Mouse (Mus musculus) spleen, adult 2 months (tissue): ENCODE results near the gene Txk. TPM values are rescaled to one million over a fixed set of nuclear protein-coding genes. Genes with fewer than 3 reads are reported as not detected.

Experiments
- DNase-seq, 2 experiments: peaks; one replicate each; pipeline versions ENCODE4 v3.0.0 to v3.0.0-alpha.2; 2012 to 2021; ENCODE audit warnings: low spot score in 2 of 2, low read depth in 1 of 2
- H3K27ac ChIP-seq: fragments of 200-500 bp; 2 replicates; pipeline ENCODE4 v1.5.1; 2012; ENCODE audit warnings: low read length, inconsistent platforms; ENCODE audit not compliant: insufficient read depth
- H3K27me3 ChIP-seq: fragments of 200-500 bp; 2 replicates; pipeline ENCODE4 v1.6.1; 2012; ENCODE audit warnings: mild to moderate bottlenecking, moderate library complexity, low read length, inconsistent platforms; ENCODE audit not compliant: control insufficient read depth, insufficient read depth
- H3K36me3 ChIP-seq: fragments of 200-500 bp; 2 replicates; pipeline ENCODE4 v1.6.1; 2012; ENCODE audit warnings: mild to moderate bottlenecking, low read length, inconsistent platforms; ENCODE audit not compliant: control insufficient read depth, insufficient read depth
- H3K4me1 ChIP-seq: fragments of 200-500 bp; 2 replicates; pipeline ENCODE4 v1.6.1; 2011; ENCODE audit warnings: inconsistent platforms; ENCODE audit not compliant: control insufficient read depth, insufficient read depth, insufficient read length
- H3K4me3 ChIP-seq: fragments of 200-500 bp; 2 replicates; pipeline ENCODE4 v1.5.1; 2011; ENCODE audit warnings: mild to moderate bottlenecking, inconsistent platforms; ENCODE audit not compliant: insufficient read depth, insufficient read length; ENCODE audit errors: extremely low read depth
- CTCF ChIP-seq: fragments of 200-500 bp; IDR thresholded peaks from 2 replicates; pipeline ENCODE4 v1.5.1; 2011; ENCODE audit warnings: mild to moderate bottlenecking, inconsistent platforms; ENCODE audit not compliant: insufficient read depth, insufficient read length, insufficient replicate concordance; ENCODE audit errors: extremely low read depth
- POLR2A ChIP-seq: fragments of 200-500 bp; IDR thresholded peaks from 2 replicates; pipeline ENCODE4 v1.6.1; 2011; ENCODE audit warnings: low read depth, low read length, inconsistent platforms
- WGBS: fragments of 180-500 bp; shearing (Covaris S2); methylation state at CpG from one replicate; pipeline ENCODE4 v1.1.7; 2018; 5-methylcytosine and 5-hydroxymethylcytosine counted together
- polyA plus RNA-seq: library from polyadenylated mRNA; depleted of rRNA; stranded (reverse); fragments of >200 nt; gene quantifications from 2 replicates; pipeline ENCODE4 v1.2.3, GENCODE M21; 2012; rRNA removed

Gene Txk
- 4.2 TPM in 2 replicates for polyA plus RNA-seq

GRCm38 (mm10) chr5:72752585-72752984 is at the start of gene Txk:
Txk (minus strand) TSS chr5:72752777.
- peaks cover 18% of the 10 kb centered on the region for H3K36me3 ChIP-seq

GRCm38 (mm10) chr5:72798563-72798962 is 46.0 kb upstream of the Txk start:
- peaks cover 36% of the 10 kb centered on the region for H3K4me1 ChIP-seq
- DNase-seq: no peak
- TF ChIP-seq CTCF (no peak), POLR2A (no peak)
- no peaks in the 10 kb centered on the region for H3K27me3 ChIP-seq
- H3K36me3 ChIP-seq: no peaks in the 10 kb centered on the region
- H3K4me3 ChIP-seq: no peak overlapping the region
- 85% methylated on average over 4 of the region's 4 CpGs for WGBS
- no peak overlapping the region for H3K27ac ChIP-seq

More at GRCm38 (mm10) chr5:72752585-72752984, at the start of gene Txk:
- 35% methylated on average over 5 of the region's 5 CpGs for WGBS
- H3K27me3 ChIP-seq: no peaks in the 10 kb centered on the region
- no peak for TF ChIP-seq CTCF
- TF ChIP-seq POLR2A: peak; percentile 79
- DNase-seq: peak; percentile 40 to 76
- peaks cover 12% of the 10 kb centered on the region for H3K4me1 ChIP-seq
- peak within 1 kb of the TSS; percentile 55 for H3K27ac ChIP-seq
- peak within 1 kb of the TSS; percentile 49 for H3K4me3 ChIP-seq

- no peaks in the 10 kb centered on the region for H3K27me3 ChIP-seq
- H3K27ac ChIP-seq: peak overlapping the region; percentile 82
- no peak for TF ChIP-seq POLR2A
- TF ChIP-seq CTCF: no peak
- peak overlapping the region; percentile 49; the same call in 1 of the 2 replicates for H3K4me3 ChIP-seq
- 5% methylated on average over 14 of the region's 14 CpGs for WGBS
- peaks cover 22% of the 10 kb centered on the region for H3K4me1 ChIP-seq
- peak in 1 of 2 experiments; percentile 47 for DNase-seq
- no peaks in the 10 kb centered on the region for H3K36me3 ChIP-seq
Measured at GRCm38 (mm10) chr5:72796186-72796613, 43.6 kb upstream of the Txk start.

DNA sequence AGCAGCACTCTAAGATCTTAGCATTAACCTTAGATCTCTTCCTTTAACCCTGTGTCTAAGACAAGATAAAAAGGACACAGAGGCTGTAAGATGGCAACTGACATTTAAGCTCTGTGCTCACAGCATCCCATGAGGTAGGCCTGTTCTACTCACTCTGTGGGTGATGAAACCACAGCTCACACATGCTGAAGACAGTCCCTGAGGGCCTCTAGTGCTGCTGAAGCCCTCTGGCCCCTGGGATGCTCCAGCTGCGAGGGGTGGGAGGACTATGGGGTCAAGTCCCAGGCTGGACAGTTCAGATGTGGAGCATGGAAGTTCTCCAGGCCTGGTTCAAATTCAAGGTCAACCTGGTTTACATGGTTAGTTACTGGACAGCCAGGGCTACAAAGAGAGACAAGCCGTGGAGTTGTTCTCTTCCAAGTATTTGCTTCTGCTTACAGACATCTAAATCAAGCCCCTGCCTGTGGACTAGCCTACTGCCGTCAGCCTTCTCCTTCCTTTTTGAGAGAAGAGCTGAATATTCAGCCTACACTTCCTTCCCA is 40.8 kb upstream of the Txk start:
- H3K4me3 ChIP-seq: no peak overlapping the region
- 39% methylated on average over 3 of the region's 3 CpGs for WGBS
- H3K27ac ChIP-seq: no peak overlapping the region; the same call in 1 of the 2 replicates
- no peaks in the 10 kb centered on the region for H3K27me3 ChIP-seq
- no peak for DNase-seq
- peaks cover 15% of the 10 kb centered on the region; the same call in 1 of the 2 replicates for H3K4me1 ChIP-seq
- TF ChIP-seq POLR2A: no peak
- no peak for TF ChIP-seq CTCF
- no peaks in the 10 kb centered on the region; the same call in 1 of the 2 replicates for H3K36me3 ChIP-seq

- WGBS: 67% methylated on average over 6 of the region's 6 CpGs
- peaks cover 13% of the 10 kb centered on the region; the same call in 1 of the 2 replicates for H3K4me1 ChIP-seq
- peaks cover 2% of the 10 kb centered on the region for H3K36me3 ChIP-seq
- DNase-seq: no peak
- H3K27me3 ChIP-seq: no peaks in the 10 kb centered on the region
- H3K4me3 ChIP-seq: no peak overlapping the region
- TF ChIP-seq POLR2A: no peak
- no peak for TF ChIP-seq CTCF
- H3K27ac ChIP-seq: no peak overlapping the region
Measured at GRCm38 (mm10) chr5:72791789-72792188, 39.2 kb upstream of the Txk start.

- no peak for DNase-seq
- H3K4me3 ChIP-seq: no peak overlapping the region
- TF ChIP-seq CTCF (no peak), POLR2A (no peak)
- no peaks in the 10 kb centered on the region for H3K27me3 ChIP-seq
- peaks cover 10% of the 10 kb centered on the region; the same call in 1 of the 2 replicates for H3K4me1 ChIP-seq
- no peak overlapping the region for H3K27ac ChIP-seq
- peaks cover 2% of the 10 kb centered on the region for H3K36me3 ChIP-seq
- 72% methylated on average over 4 of the region's 4 CpGs for WGBS
Measured at GRCm38 (mm10) chr5:72791386-72791785, 38.8 kb upstream of the Txk start.

DNA sequence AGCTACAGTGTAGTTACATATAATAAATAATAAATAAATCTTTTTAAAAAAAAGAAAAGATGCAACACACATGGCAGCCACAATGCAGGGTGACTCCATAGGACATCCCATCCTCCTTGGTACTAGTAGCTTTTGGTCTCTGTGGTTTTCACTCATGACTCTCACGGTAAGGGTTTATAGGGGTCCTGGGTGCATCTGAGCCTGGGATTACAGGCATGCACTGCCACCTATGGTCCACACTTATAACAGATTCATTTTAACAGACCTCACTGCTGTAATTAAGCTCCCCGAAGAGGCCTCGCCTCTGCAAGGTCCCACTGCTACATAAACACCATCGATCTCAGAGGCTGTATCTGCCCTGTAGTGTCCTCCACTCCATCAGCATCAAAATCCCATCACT is 32.9 kb upstream of the Txk start:
- H3K36me3 ChIP-seq: peaks cover 21% of the 10 kb centered on the region

More for the DNA sequence above, 32.9 kb upstream of the Txk start:
- no peak overlapping the region for H3K4me3 ChIP-seq
- 73% methylated on average over 4 of the region's 4 CpGs for whole genome bisulfite sequencing
- no peak for DNase-seq
- no peaks in the 10 kb centered on the region for H3K27me3 ChIP-seq
- TF ChIP-seq POLR2A (no peak), CTCF (0 out of 2 replicates have a peak, but pooled peaks have one; percentile 7)
- no peak overlapping the region for H3K27ac ChIP-seq
- H3K4me1 ChIP-seq: no peaks in the 10 kb centered on the region
